Mouse (Mus musculus): ENCODE results near the gene Emcn. TPM values are rescaled to one million over a fixed set of nuclear protein-coding genes. Genes with fewer than 3 reads are reported as not detected.

The Emcn gene
- total and polyA plus RNA-seq, 3 experiments = not detected

DNA sequence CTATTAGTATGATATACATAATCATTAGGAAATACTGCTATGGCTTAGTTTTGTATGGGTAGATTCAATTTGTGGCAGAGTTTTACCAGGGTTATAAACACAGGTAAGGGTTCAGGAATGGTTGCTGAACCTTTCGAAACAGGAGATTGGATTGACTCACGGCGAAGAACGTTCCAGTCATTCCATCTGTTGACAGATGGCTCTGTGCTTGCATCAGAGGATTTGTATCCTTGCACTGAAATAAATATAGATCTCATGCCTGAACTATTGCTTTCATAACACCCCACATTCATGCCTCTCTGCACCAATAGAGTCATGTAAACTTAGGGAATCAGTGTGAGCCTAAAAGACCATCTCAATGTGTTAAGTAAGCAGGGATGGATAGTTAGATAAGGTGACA lies 4.9 kb upstream of the Emcn start:
- Histone ChIP-seq H3K9me3 (replicated peaks; ENCODE audit: insufficient read depth, low read length) (no peaks in the 10 kb centered on the region), H3K79me2 (ENCODE audit: control insufficient read depth, insufficient read depth, low read length, poor library complexity) (no peaks in the 10 kb centered on the region), H3K27ac (ENCODE audit: control insufficient read depth, low read depth, low read length) (no peak overlapping the region), H3K4me3 (ENCODE audit: control insufficient read depth in 1 of 2, insufficient read depth in 1 of 2, low read depth in 2 of 2, low read length in 2 of 2) (no peak overlapping the region), H3K27me3 (ENCODE audit: control insufficient read depth in 1 of 2, insufficient read depth in 2 of 2, low read length in 2 of 2) (no peaks in the 10 kb centered on the region), H3K9ac (ENCODE audit: control insufficient read depth, low read depth, low read length, poor library complexity, severe bottlenecking) (no peak overlapping the region), H3K4me1 (ENCODE audit: control insufficient read depth in 1 of 2, insufficient read depth in 2 of 2, low read length in 2 of 2) (no peaks in the 10 kb centered on the region), H3K36me3 (ENCODE audit: control insufficient read depth in 1 of 2, insufficient read depth in 2 of 2, low read length in 2 of 2) (no peaks in the 10 kb centered on the region)
- TF ChIP-seq GATA1 (IDR thresholded peaks at IDR 0.05; ENCODE audit: low read depth, low read length) = no peak
- TF ChIP-seq MAX (IDR thresholded peaks at IDR 0.05; ENCODE audit: low read length) = no peak
- TF ChIP-seq CHD2 (IDR thresholded peaks at IDR 0.05; ENCODE audit: low read length) = no peak
- TF ChIP-seq TCF12 (IDR thresholded peaks at IDR 0.05; ENCODE audit: low read depth, low read length) = no peak
- TF ChIP-seq ZMIZ1 (IDR thresholded peaks at IDR 0.05; ENCODE audit: low read depth, low read length) = no peak
- no peak for TF ChIP-seq MYB (IDR thresholded peaks at IDR 0.05; ENCODE audit: low read depth, low read length)
- no peak for TF ChIP-seq USF2 (IDR thresholded peaks at IDR 0.05; ENCODE audit: borderline replicate concordance in 1 of 2, insufficient read depth in 1 of 2, low read depth in 1 of 2, low read length in 2 of 2)
- TF ChIP-seq NRF1 (IDR thresholded peaks at IDR 0.05; ENCODE audit: insufficient read depth, low read depth, low read length, poor library complexity, severe bottlenecking) = no peak
- no peak for TF ChIP-seq MEF2A (IDR thresholded peaks at IDR 0.05; ENCODE audit: extremely low read depth, insufficient replicate concordance, low read depth, low read length, poor library complexity, severe bottlenecking)
- TF ChIP-seq MAZ (IDR thresholded peaks at IDR 0.05; ENCODE audit: low read depth, low read length) = no peak
- no peak for TF ChIP-seq EP300 (IDR thresholded peaks at IDR 0.05; ENCODE audit: low read depth in 1 of 2, low read length in 2 of 2)
- TF ChIP-seq GABPA (IDR thresholded peaks at IDR 0.05; ENCODE audit: low read depth, low read length) = no peak
- no peak for TF ChIP-seq POLR2A (IDR thresholded peaks at IDR 0.05; ENCODE audit: control insufficient read depth in 1 of 2, insufficient read depth in 1 of 2, low read depth in 1 of 2, low read length in 2 of 2, poor library complexity in 1 of 2)
- no peak for TF ChIP-seq ZC3H11A (IDR thresholded peaks at IDR 0.05; ENCODE audit: low read depth, low read length)
- no peak for TF ChIP-seq MYC (IDR thresholded peaks at IDR 0.05; ENCODE audit: low read depth, low read length)
- TF ChIP-seq BHLHE40 (IDR thresholded peaks at IDR 0.05; ENCODE audit: borderline replicate concordance, low read depth, low read length) = no peak
- no peak for DNase-seq (ENCODE audit: low read depth, low spot score)

DNA sequence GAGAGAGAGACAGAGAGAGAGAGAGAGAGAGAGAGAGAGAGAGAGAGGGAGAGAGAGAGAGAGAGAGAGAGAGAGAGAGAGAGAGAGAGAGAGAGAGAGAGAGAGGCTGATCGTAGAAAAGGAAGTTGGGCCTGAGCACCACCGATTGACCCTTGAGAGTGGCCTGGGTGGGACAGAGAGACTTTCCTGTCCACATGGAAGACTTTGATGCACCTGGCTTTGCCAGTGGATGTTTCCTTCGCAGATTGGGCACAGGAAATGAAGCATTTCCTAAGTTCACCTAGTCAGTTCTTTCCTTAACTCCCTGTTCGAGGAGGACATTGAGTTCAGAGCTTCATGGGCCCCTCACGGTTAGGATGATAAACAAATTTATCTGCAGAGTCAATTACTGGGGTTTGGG lies 2.6 kb downstream of the Emcn start:
- H3K4me3 ChIP-seq (ENCODE audit: control insufficient read depth in 1 of 2, insufficient read depth in 1 of 2, low read depth in 2 of 2, low read length in 2 of 2) = no peak overlapping the region
- H3K27ac ChIP-seq (ENCODE audit: control insufficient read depth, low read depth, low read length) = no peak overlapping the region
- no peak for DNase-seq (ENCODE audit: low read depth, low spot score)
- H3K9ac ChIP-seq (ENCODE audit: control insufficient read depth, low read depth, low read length, poor library complexity, severe bottlenecking) = no peak overlapping the region
- no peaks in the 10 kb centered on the region for H3K36me3 ChIP-seq (ENCODE audit: control insufficient read depth in 1 of 2, insufficient read depth in 2 of 2, low read length in 2 of 2)
- TF ChIP-seq UBTF (IDR thresholded peaks at IDR 0.05; ENCODE audit: borderline replicate concordance, insufficient read depth, low read depth, low read length) (no peak), POLR2AphosphoS2 (IDR thresholded peaks at IDR 0.05; ENCODE audit: low read length) (no peak), ETS1 (IDR thresholded peaks at IDR 0.05; ENCODE audit: low read depth, low read length) (no peak), E2F4 (IDR thresholded peaks at IDR 0.05; ENCODE audit: borderline replicate concordance, low read depth, low read length) (no peak), GABPA (IDR thresholded peaks at IDR 0.05; ENCODE audit: low read depth, low read length) (no peak), ZMIZ1 (IDR thresholded peaks at IDR 0.05; ENCODE audit: low read depth, low read length) (no peak)
- H3K4me1 ChIP-seq (ENCODE audit: control insufficient read depth in 1 of 2, insufficient read depth in 2 of 2, low read length in 2 of 2) = no peaks in the 10 kb centered on the region
- no peaks in the 10 kb centered on the region for H3K27me3 ChIP-seq (ENCODE audit: control insufficient read depth in 1 of 2, insufficient read depth in 2 of 2, low read length in 2 of 2)
- H3K9me3 ChIP-seq (replicated peaks; ENCODE audit: insufficient read depth, low read length) = no peaks in the 10 kb centered on the region
- no peaks in the 10 kb centered on the region for H3K79me2 ChIP-seq (ENCODE audit: control insufficient read depth, insufficient read depth, low read length, poor library complexity)

Data from MEL (cell line).